Mouse (Mus musculus) CD4-positive, CD25-positive, alpha-beta regulatory T cell, adult 2 months (primary cell): ENCODE measurements around the gene Ttc7b.

Experiments
- DNase-seq: peaks from one replicate; pipeline ENCODE4 v3.0.0-alpha.2; 2012; ENCODE audit warnings: low read depth, low spot score

Gene Ttc7b

GRCm38 (mm10) chr12:100488368-100488767 is 32.3 kb downstream of the Ttc7b start:
- no peak for DNase-seq

GRCm38 (mm10) chr12:100486232-100486631 is 34.4 kb downstream of the Ttc7b start:
- DNase-seq = no peak

DNA sequence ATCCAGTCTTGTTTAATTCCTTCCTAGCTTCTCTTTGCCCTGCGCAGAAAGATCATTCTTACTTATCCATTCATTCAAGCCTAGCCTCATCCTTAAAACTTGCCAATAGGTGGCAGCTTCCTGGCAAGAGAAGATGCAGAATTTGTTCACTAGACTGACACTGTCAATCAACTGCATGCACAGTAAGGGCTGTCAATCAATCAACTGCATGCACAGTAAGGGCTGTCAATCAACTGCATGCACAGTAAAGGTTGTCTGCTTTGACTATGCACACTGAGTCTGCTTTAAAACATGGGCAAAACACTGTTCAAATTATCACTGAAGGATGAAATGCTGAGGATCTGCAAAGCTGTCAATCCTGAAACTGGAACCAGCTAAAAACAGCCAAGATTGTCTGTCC is 37.6 kb downstream of the Ttc7b start:
- DNase-seq = no peak

GRCm38 (mm10) chr12:100482255-100482654 is 38.4 kb downstream of the Ttc7b start:
- no peak for DNase-seq

DNA sequence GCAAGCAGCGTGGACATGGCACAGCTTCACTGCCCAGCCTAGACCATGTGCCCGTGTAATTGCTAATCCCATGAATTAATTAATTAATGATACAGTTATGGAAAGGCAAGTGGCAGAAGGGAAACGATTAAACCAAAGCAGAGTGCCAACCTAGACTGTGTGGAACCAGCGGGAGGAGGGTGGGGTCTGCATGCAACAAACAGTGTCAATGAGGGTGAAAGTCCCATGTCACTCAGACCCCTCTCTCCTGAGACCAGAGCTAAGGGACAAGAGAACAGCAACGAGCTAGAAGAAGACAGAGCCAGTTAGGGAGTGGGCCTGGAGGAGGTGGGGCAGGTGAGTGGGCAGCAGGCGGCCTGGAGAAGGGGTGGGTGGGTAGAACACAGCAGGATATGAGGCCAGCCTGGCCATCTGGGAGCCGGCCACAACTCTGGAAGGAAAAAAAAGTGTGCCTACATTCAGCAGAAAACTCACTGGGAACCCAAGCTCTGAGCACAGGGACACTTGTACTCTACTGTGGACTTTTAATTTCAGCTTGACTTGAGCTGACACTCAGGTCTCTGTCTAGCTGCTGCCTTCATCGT is 39.1 kb downstream of the Ttc7b start:
- DNase-seq = no peak

DNA sequence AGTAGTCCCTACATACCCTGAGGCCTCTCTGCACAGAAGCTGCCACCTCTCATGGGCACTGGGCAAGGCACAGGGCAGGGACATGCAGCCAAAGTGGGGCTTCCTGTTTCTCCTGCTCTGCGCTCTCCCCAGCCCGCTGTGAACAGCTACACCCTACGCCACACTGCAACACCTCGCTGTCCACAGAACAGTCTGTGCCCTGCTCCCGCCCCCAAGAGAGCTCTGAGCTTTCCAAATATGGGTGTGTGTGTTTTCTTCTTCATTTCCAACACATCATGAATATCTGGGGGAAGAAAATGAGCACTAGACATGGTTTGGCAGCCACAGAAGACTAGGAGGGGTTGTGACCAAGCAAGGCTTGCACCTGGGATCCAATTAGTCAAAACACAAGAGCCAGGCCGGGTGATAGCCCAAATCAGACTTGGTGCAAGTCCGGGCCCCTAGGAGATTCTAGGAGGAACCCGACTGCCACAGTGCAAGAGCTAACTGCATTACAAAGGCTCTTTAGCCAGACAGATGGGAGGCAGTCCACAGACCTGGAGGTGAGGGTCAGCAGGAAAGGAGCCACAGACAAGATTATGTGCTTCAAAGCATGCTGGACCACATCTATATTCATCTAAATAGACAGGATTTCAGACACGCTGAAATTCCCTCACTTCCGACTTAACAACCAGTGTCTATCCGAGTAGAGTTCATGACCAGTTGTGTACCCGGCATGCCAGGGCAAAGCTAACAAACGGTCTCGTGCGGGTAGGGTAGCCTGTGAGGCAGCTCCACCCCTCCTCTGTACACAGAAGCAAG is 39.8 kb downstream of the Ttc7b start:
- DNase-seq = no peak

GRCm38 (mm10) chr12:100479892-100480621 is 40.6 kb downstream of the Ttc7b start:
- peak; percentile 95 for DNase-seq

GRCm38 (mm10) chr12:100479270-100479869 is 41.3 kb downstream of the Ttc7b start:
- no peak for DNase-seq

- no peak for DNase-seq
Observed at GRCm38 (mm10) chr12:100478615-100479014, 42.0 kb downstream of the Ttc7b start.

DNA sequence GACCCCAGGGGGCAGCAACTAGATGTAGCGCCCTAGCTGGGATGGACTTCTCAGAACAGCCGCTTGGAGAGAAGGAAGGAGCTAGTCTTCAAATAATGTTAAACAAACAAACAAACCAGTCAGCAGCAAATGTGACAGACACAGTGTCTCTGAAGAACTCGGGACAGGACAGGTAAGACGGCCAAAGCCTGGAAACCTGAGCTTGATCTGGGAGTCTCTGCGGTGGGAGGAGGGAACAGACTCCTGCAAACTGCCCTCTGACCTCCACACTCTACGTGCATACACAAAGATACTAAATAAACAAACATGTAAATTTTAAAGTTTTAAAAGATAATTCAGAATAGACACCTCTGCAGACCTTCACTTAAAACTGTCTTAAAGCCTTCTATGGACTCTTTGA is 42.5 kb downstream of the Ttc7b start:
- DNase-seq = no peak

GRCm38 (mm10) chr12:100477474-100477873 is 43.2 kb downstream of the Ttc7b start:
- no peak for DNase-seq

- DNase-seq = no peak
Observed at GRCm38 (mm10) chr12:100476351-100476750, 44.3 kb downstream of the Ttc7b start.

- no peak for DNase-seq
Observed at GRCm38 (mm10) chr12:100475489-100475888, 45.1 kb downstream of the Ttc7b start.

- no peak for DNase-seq
Observed at GRCm38 (mm10) chr12:100474661-100475321, 45.8 kb downstream of the Ttc7b start.

- DNase-seq = no peak
Observed at GRCm38 (mm10) chr12:100470295-100470694, 50.3 kb downstream of the Ttc7b start.

DNA sequence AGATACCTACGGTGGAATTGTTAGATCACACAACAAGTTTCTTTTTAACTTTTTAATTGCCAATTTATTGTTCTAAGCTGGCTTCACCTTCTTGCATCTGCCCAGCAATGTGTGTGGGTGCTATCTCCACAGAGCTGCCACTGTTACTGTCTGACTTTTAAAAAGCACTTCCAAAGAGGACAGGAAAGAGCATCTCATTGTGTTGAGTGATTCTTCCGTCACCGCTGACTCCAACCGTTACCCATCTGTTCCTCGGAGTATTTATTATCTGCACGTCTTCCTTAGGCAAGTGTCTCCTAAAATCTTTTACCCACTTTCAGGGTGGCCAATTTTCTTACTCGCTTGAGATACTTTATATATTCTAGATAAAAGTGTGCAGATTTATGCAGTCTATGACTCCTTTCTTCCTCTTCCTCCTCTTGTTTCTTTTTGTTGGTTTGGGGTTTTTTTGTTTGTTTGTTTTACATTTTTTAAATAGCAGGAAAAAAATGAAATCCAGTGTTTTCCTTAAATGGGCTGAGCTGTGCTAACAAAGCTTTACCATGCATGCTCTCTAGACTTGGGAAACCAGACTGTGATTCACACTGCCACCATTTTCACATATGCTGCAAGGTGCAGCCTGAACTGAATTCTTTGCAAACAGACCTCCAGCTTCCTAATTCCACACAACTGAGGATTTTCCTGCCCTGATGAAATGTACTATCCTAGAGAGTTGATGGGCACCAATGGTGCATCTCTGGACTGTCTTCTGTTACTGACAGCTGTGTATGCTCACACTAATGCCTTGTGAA is 50.9 kb downstream of the Ttc7b start:
- no peak for DNase-seq

DNA sequence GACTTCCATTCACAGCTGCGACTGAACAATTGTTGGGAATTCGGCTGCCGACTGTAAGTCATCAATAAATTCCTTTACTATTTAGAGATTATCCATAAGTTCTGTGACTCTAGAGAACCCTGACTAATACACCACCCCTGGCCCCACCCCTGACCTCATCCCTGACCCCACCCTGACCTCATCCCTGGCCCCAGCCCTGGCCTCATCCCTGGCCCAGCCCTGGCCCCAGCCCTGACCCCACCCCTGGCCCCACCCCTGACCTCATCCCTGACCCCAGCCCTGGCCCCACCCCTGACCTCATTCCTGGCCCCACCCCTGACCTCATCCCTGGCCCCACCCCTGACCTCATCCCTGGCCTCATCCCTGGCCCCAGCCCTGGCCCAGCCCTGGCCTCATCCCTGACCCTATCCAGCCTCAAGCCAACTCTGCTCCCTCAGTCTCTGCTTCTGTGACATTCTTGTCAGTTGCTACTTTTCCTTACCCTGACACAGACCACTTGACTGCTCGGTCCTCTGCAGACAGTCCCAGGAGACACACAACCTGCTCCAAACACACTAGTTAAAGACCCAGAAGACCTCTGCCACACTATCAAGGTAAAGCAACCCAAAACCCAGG is 55.4 kb downstream of the Ttc7b start:
- DNase-seq = no peak

GRCm38 (mm10) chr12:100457701-100458100 is 62.9 kb downstream of the Ttc7b start:
- no peak for DNase-seq

DNA sequence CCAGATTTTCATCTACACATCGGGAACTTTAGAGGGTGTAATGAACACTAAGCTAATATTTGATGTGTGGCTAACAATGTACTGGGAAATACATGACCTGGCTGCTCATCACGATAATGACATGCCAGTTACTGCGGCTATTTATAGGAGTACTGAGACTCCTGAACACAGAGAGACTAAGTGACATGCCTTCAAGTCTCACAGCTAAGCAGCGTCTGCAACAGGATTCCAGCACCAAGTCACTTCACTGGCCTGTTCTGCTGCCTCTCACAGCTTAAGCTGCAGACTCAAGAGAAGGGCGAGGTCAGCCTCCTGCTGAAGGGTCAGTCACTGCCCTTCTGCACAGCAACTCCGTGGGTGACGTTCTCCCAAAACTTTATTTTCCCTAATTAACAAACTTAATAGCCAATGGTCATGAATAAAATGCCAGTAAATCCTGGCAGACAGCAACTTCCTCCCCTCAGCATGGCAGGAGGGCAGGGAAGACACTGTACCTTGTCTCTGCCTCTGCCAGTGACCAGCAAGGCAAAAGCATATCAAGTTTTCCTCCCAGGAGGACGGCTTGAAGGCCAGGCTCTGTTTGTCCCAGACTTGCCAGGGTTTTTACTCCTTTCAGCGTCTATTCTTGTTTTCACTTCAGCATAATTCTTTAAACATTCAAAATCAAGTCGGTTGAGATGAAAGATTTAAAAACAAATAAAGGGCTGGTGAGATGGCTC is 64.2 kb downstream of the Ttc7b start:
- DNase-seq = no peak

DNA sequence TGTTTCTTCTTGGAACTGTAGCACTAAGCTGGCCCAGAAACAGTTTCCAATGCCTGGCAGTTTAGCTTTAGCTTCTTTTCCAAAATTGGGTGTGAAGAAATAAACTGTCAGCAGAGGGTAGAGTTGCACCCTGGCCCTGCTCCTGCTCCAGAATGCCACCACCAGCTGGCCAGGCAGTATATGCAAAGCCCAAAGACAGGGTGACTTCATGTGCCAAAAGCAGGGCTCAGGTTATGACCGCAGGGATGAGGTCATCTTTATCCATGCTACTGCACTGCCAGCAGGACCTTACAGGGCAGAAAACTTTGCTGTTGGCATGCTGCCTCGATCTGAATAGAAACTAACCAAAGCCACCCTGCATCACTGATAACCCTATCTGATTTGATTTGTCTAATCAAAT is 65.2 kb downstream of the Ttc7b start:
- no peak for DNase-seq
